Mouse (Mus musculus) limb, embryonic 14.5 days (tissue): ENCODE measurements at regions not wholly inside any gene's neighbourhood (a gene's known extent, or its start where the extent isn't known, plus 50 kb on each side); places are given as distances from the start of the nearest gene placed in this dataset.

Source experiments
- ATAC-seq: fragments of 200-750 bp; cut with Nextera tagmentation; 2 replicates; pipeline ENCODE4 v1.8.0; 2017; ENCODE audit warnings: low read depth, moderate number of reproducible peaks, moderate TSS enrichment; ENCODE audit not compliant: low FRiP score
- DNase-seq: peaks from one replicate; pipeline ENCODE4 v3.0.0-alpha.2; 2015; ENCODE audit warnings: low spot score
- H3K27ac ChIP-seq: fragments of 300-500 bp; sonication (generic); replicated peaks from 2 replicates; pipeline ENCODE4 v1.5.1; 2014; ENCODE audit warnings: low read depth, mild to moderate bottlenecking, low read length, moderate library complexity, mixed read lengths
- H3K27me3 ChIP-seq: fragments of 300-500 bp; sonication (generic); 2 replicates; pipeline ENCODE4 v1.6.1; 2014; ENCODE audit warnings: low read length, mixed read lengths; ENCODE audit not compliant: control insufficient read depth, insufficient read depth
- H3K36me3 ChIP-seq: fragments of 300-500 bp; sonication (generic); 2 replicates; pipeline ENCODE4 v1.6.1; 2014; ENCODE audit warnings: mild to moderate bottlenecking, low read length, moderate library complexity, mixed read lengths; ENCODE audit not compliant: control insufficient read depth, insufficient read depth
- H3K4me1 ChIP-seq: fragments of 300-500 bp; sonication (generic); 2 replicates; pipeline ENCODE4 v1.6.1; 2014; ENCODE audit warnings: antibody characterized with exemption, low read length, mixed read lengths; ENCODE audit not compliant: control insufficient read depth, insufficient read depth
- H3K4me2 ChIP-seq: fragments of 300-500 bp; sonication (generic); replicated peaks from 2 replicates; pipeline ENCODE4 v1.6.1; 2014; ENCODE audit warnings: low read depth, mild to moderate bottlenecking, low read length, moderate library complexity; ENCODE audit not compliant: severe bottlenecking
- H3K4me3 ChIP-seq: fragments of 300-500 bp; sonication (generic); replicated peaks from 2 replicates; pipeline ENCODE4 v1.5.1; 2014; ENCODE audit warnings: low read length
- H3K9ac ChIP-seq: fragments of 300-500 bp; sonication (generic); 2 replicates; pipeline ENCODE4 v1.6.1; 2014; ENCODE audit warnings: mild to moderate bottlenecking, low read depth, low read length, moderate library complexity; ENCODE audit not compliant: severe bottlenecking
- H3K9me3 ChIP-seq: fragments of 300-500 bp; sonication (generic); 2 replicates; pipeline ENCODE4 v1.6.1; 2016; ENCODE audit warnings: low read length; ENCODE audit not compliant: control insufficient read depth
- POLR2A ChIP-seq: fragments of 200-500 bp; IDR thresholded peaks from 2 replicates; pipeline ENCODE4 v1.8.0; 2012; ENCODE audit warnings: inconsistent platforms, mild to moderate bottlenecking, moderate library complexity, borderline replicate concordance; ENCODE audit not compliant: insufficient read depth, insufficient read length; ENCODE audit errors: extremely low read depth
- WGBS: fragments of 180-500 bp; shearing (Covaris S2); extraction: QIAGEN DNeasy Blood & Tissue Kit; methylation state at CpG from one replicate; pipeline ENCODE4 v1.1.7; 2014; 5-methylcytosine and 5-hydroxymethylcytosine counted together

DNA sequence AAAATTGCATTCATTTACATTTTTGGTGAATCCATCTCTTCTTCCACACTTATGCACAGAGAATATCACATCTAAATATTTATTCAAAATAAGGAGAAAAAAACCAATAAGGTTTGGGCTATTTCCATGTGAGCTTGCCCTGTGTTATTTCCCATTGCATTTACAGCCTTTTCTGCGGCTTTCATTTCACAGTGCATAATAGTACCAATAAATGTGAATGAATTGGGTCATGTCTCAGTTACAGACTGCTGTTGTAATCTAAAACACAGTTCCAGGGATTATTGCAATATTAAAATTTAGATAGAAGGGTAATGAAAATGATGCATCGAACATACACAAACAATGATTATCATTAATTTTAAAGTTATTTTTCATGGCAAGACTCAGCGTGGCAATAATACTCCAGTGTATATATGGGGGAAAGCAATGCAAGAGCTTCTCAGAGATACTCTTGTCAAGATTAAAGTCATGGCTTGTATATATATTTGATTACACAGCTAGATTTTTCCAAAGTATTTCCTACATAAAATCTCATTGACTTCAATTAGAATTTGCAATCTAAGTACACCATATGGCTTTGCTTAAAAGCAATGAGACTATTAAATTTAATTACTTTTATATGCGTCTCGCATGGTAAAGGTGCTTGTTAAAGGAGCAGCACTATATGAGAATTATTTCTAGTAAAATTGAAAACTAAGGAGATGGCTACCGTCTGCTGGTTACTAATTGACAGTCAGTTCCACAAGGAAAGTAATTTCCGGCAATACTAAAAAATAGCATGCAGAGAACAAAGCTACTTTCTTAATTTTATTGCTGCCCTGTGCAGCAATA, 782.1 kb upstream of the Cdh9 start:
- TF ChIP-seq POLR2A: no peak
- Histone ChIP-seq H3K9me3 (no peaks in the 10 kb centered on the region), H3K36me3 (no peaks in the 10 kb centered on the region), H3K4me3 (no peak overlapping the region), H3K4me2 (no peak overlapping the region), H3K9ac (no peak overlapping the region), H3K4me1 (no peaks in the 10 kb centered on the region), H3K27ac (no peak overlapping the region), H3K27me3 (no peaks in the 10 kb centered on the region)
- DNase-seq (peak; percentile 3), ATAC-seq (peak; percentile 55; the same call in 1 of the 2 replicates)
- WGBS: 23% methylated on average over 7 of the region's 7 CpGs

- no peak overlapping the region for H3K9ac ChIP-seq
- H3K9me3 ChIP-seq: no peaks in the 10 kb centered on the region
- WGBS: 89% methylated on average over 3 of the region's 3 CpGs
- no peaks in the 10 kb centered on the region for H3K4me1 ChIP-seq
- H3K27ac ChIP-seq: no peak overlapping the region
- no peak for TF ChIP-seq POLR2A
- H3K4me3 ChIP-seq: no peak overlapping the region
- no peak for ATAC-seq
- H3K27me3 ChIP-seq: no peaks in the 10 kb centered on the region
- no peak overlapping the region for H3K4me2 ChIP-seq
- H3K36me3 ChIP-seq: no peaks in the 10 kb centered on the region
- no peak for DNase-seq
Observed at GRCm38 (mm10) chr15:15959411-15959810, 769.1 kb upstream of the Cdh9 start.

- ATAC-seq (no peak), DNase-seq (no peak)
- no peaks in the 10 kb centered on the region for H3K36me3 ChIP-seq
- 65% methylated on average over 1 of the region's 1 CpGs for WGBS
- no peak for TF ChIP-seq POLR2A
- no peak overlapping the region for H3K4me3 ChIP-seq
- no peaks in the 10 kb centered on the region for H3K9me3 ChIP-seq
- no peaks in the 10 kb centered on the region for H3K27me3 ChIP-seq
- no peak overlapping the region for H3K4me2 ChIP-seq
- H3K9ac ChIP-seq: no peak overlapping the region
- no peaks in the 10 kb centered on the region for H3K4me1 ChIP-seq
- no peak overlapping the region for H3K27ac ChIP-seq
Observed at GRCm38 (mm10) chr15:15968518-15968917, 760.0 kb upstream of the Cdh9 start.

- Histone ChIP-seq H3K27ac (no peak overlapping the region), H3K4me1 (no peaks in the 10 kb centered on the region), H3K36me3 (no peaks in the 10 kb centered on the region), H3K9me3 (no peaks in the 10 kb centered on the region), H3K9ac (no peak overlapping the region), H3K4me2 (no peak overlapping the region), H3K27me3 (no peaks in the 10 kb centered on the region), H3K4me3 (no peak overlapping the region)
- WGBS: 79% methylated on average over 4 of the region's 4 CpGs
- no peak for TF ChIP-seq POLR2A
- DNase-seq: no peak
- ATAC-seq: no peak
Observed at GRCm38 (mm10) chr15:15976788-15977187, 751.8 kb upstream of the Cdh9 start.
